Mouse (Mus musculus) testis, adult 2 months (tissue): ENCODE measurements around the gene Gm11564. TPM values are rescaled to one million over a fixed set of nuclear protein-coding genes. Genes with fewer than 3 reads are reported as not detected.
"Not testable (repeated sequence)": the region's sequence is repeated elsewhere in the genome, so short reads cannot be mapped to it uniquely, and the experiment has no call there.

Experiments used
- H3K27ac ChIP-seq: fragments of 200-500 bp; 2 replicates; pipeline ENCODE4 v1.5.1; 2012; ENCODE audit warnings: low read depth, low read length; ENCODE audit not compliant: control insufficient read depth, insufficient read depth
- H3K27me3 ChIP-seq: fragments of 200-500 bp; 2 replicates; pipeline ENCODE4 v1.6.1; 2012; ENCODE audit warnings: mild to moderate bottlenecking, low read length, moderate library complexity; ENCODE audit not compliant: control insufficient read depth, insufficient read depth
- H3K36me3 ChIP-seq: fragments of 200-500 bp; 2 replicates; pipeline ENCODE4 v1.6.1; 2012; ENCODE audit warnings: mild to moderate bottlenecking, low read length; ENCODE audit not compliant: control insufficient read depth, insufficient read depth
- H3K4me1 ChIP-seq: fragments of 200-500 bp; 2 replicates; pipeline ENCODE4 v1.6.1; 2012; ENCODE audit warnings: low read length; ENCODE audit not compliant: control insufficient read depth, insufficient read depth
- H3K4me3 ChIP-seq: fragments of 200-500 bp; 2 replicates; pipeline ENCODE4 v1.5.1; 2012; ENCODE audit warnings: low read depth, mild to moderate bottlenecking, low read length, moderate library complexity, mixed read lengths; ENCODE audit not compliant: control insufficient read depth
- CTCF ChIP-seq: fragments of 200-500 bp; IDR thresholded peaks from 2 replicates; pipeline ENCODE4 v1.5.1; 2012; ENCODE audit warnings: low read depth, mild to moderate bottlenecking, inconsistent platforms, low read length, moderate library complexity; ENCODE audit not compliant: control insufficient read depth, insufficient read depth, insufficient replicate concordance
- POLR2A ChIP-seq: fragments of 200-500 bp; IDR thresholded peaks from 2 replicates; pipeline ENCODE4 v1.6.1; 2012; ENCODE audit warnings: low read depth, mild to moderate bottlenecking, inconsistent platforms, low read length, moderate library complexity; ENCODE audit not compliant: control insufficient read depth
- polyA plus RNA-seq: library from polyadenylated mRNA; depleted of rRNA; stranded (reverse); fragments of >200 nt; gene quantifications from 2 replicates; pipeline ENCODE4 v1.2.3, GENCODE M21; 2012

The Gm11564 gene
- polyA plus RNA-seq, 1 experiment, result 0.22 TPM

DNA sequence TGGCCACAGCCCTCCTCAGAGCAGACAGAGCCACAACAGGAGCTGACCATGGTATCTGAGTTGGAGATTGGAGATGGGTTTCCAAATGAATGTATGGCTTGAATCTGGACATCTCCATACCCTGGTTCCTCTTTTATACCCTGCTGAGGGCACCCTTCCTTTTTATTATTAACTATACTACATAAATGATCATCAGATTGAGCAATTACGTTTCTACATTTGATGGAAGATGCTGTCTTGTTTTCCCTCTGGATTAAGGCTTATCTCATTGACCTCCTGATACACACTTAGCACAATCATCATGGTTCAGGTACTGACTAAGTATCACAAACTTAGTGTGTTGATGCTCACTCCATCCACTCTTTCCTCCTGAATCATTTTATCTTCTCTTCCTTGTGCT lies 22.5 kb upstream of the Gm11564 start, which contains the start of gene 2300003K06Rik:
Gene 2300003K06Rik (minus strand): TSS at position 101 of the 400 bp plus-strand sequence.
- Histone ChIP-seq H3K4me3 (no peak within 1 kb of the TSS), H3K27me3 (no peaks in the 10 kb centered on the region), H3K36me3 (no peaks in the 10 kb centered on the region), H3K4me1 (no peaks in the 10 kb centered on the region; the same call in none of the 2 replicates), H3K27ac (no peak within 1 kb of the TSS)
- TF ChIP-seq POLR2A (no peak), CTCF (no peak)

DNA sequence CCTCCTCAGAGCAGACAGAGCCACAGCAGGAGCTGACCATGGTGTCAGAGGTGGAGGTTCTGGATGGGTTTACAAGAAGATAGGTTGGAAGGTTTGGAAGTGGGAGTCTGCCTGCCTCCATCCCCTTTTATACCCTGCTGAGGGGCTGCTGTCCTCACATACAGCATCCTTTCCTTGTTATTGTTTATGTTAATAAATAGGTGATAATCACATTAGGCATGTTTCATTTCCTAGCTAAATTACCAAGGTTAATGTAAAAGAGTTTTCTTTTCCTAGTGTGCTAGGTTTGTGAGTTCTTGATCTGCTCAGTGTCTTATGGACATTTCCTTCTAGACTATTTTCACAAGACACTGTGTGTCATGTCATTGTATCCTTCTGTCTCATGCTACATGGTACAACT lies 5.7 kb downstream of the Gm11564 start, which contains the start of gene Krtap4-13:
Gene Krtap4-13 (minus strand): TSS at position 101 of the 400 bp plus-strand sequence.
- H3K4me3 ChIP-seq, H3K27me3 ChIP-seq, H3K4me1 ChIP-seq, H3K36me3 ChIP-seq, H3K27ac ChIP-seq: not testable (repeated sequence)

DNA sequence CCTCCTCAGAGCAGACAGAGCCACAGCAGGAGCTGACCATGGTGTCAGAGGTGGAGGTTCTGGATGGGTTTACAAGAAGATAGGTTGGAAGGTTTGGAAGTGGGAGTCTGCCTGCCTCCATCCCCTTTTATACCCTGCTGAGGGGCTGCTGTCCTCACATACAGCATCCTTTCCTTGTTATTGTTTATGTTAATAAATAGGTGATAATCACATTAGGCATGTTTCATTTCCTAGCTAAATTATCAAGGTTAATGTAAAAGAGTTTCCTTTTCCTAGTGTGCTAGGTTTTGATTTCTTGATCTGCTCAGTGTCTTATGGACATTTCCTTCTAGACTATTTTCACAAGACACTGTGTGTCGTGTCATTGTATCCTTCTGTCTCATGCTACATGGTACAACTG lies 11.1 kb downstream of the Gm11564 start, which contains the start of gene Gm11554:
Gene Gm11554 (minus strand): TSS at position 101 of the 400 bp plus-strand sequence.
- not testable (repeated sequence) for H3K27me3 ChIP-seq, H3K4me1 ChIP-seq, H3K36me3 ChIP-seq, H3K4me3 ChIP-seq, H3K27ac ChIP-seq

DNA sequence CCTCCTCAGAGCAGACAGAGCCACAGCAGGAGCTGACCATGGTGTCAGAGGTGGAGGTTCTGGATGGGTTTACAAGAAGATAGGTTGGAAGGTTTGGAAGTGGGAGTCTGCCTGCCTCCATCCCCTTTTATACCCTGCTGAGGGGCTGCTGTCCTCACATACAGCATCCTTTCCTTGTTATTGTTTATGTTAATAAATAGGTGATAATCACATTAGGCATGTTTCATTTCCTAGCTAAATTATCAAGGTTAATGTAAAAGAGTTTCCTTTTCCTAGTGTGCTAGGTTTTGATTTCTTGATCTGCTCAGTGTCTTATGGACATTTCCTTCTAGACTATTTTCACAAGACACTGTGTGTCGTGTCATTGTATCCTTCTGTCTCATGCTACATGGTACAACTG lies 16.6 kb downstream of the Gm11564 start, which contains the start of gene Gm11569:
Gene Gm11569 (minus strand): TSS at position 101 of the 400 bp plus-strand sequence.
- H3K27ac ChIP-seq, H3K4me1 ChIP-seq, H3K27me3 ChIP-seq, H3K4me3 ChIP-seq, H3K36me3 ChIP-seq: not testable (repeated sequence)

DNA sequence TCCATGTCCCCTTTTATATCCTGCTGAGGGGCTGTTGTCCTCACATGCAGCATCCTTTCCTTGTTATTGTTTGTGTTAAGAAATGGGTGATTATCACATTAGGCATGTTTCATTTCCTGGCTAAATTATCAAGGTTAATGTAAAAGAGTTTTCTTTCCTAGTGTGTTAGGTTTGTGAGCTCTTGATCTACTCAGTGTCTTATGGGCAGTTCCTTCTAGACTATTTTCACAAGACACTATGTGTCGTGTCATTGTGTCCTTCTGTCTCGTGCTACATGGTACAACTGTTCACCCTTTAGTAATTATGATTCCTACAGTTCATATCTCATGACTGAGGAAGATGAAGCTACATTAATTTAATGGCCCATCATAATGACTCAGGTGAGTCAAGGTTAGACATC lies 22.1 kb downstream of the Gm11564 start, which contains the start of gene Gm11596:
Gene Gm11596 (minus strand): TSS at position 101 of the 400 bp plus-strand sequence.
- H3K36me3 ChIP-seq, result no peaks in the 10 kb centered on the region
- H3K27me3 ChIP-seq, result no peaks in the 10 kb centered on the region
- TF ChIP-seq CTCF (no peak), POLR2A (no peak)
- H3K4me1 ChIP-seq, result no peaks in the 10 kb centered on the region
- no peak within 1 kb of the TSS for H3K27ac ChIP-seq
- H3K4me3 ChIP-seq, result no peak within 1 kb of the TSS

DNA sequence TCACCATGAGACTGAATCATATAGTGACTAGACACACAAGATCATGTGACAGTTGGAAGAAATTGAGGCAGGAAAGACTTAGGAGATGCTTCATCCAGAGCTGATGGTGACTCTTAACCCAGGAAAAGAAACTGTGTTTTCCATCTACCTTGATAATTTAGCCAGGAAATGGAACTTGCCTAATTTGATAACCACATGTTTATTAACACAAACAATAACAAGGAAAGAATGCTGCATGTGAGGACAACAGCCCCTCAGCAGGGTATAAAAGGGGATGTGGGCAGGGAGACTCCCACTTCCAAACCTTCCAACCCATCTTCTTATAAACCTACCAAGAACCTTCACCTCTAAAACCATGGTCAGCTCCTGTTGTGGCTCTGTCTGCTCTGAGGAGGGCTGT lies 30.6 kb downstream of the Gm11564 start, which contains the start of gene Krtap4-9:
Gene Krtap4-9 (plus strand): TSS at position 301 of the 400 bp plus-strand sequence.
- H3K27me3 ChIP-seq, H3K36me3 ChIP-seq, H3K27ac ChIP-seq, H3K4me1 ChIP-seq, H3K4me3 ChIP-seq: not testable (repeated sequence)

DNA sequence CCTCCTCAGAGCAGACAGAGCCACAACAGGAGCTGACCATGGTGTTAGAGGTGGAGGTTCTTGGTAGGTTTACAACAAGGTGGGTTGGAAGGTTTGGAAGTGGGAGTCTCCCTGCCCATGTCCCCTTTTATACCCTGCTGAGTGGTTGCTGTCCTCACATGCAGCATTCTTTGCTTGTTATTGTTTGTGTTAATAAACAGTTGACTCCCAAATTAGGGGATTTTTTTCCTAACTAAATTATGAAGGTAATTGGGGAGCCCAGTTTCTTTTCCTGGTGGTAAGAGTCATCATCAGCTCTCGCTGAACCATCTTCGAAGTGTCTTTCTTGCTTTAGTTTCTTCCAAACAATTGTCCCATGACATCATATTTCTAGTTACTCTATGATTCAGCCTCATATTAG lies 34.9 kb downstream of the Gm11564 start, which contains the start of gene Krtap4-8:
Gene Krtap4-8 (minus strand): TSS at position 101 of the 400 bp plus-strand sequence.
- Histone ChIP-seq H3K27ac (no peak within 1 kb of the TSS), H3K4me1 (no peaks in the 10 kb centered on the region), H3K4me3 (no peak within 1 kb of the TSS), H3K36me3 (no peaks in the 10 kb centered on the region), H3K27me3 (no peaks in the 10 kb centered on the region)
- TF ChIP-seq POLR2A (no peak), CTCF (no peak)

DNA sequence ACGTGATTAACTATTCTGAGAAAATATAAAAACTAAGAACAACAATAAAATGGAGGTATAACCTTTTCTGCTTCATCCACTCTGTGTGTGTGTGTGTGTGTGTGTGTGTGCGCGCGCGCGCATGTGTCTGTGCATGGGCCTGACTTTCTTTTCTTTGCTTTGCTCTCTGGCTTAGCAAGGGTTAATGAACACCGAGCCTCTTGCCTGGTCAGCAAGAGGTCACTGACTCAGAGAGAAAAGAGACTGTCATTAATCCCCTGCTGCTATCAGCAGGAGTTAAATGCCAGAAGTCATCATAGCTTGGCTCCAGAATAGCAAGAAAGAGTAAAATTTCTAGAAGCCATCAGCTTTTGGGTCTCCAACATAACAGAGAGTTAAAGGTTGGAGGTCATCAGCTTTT lies 37.1 kb downstream of the Gm11564 start:
- Histone ChIP-seq H3K27ac (no peak overlapping the region), H3K36me3 (no peaks in the 10 kb centered on the region), H3K27me3 (no peaks in the 10 kb centered on the region), H3K4me1 (no peaks in the 10 kb centered on the region), H3K4me3 (no peak overlapping the region)
- TF ChIP-seq CTCF (no peak), POLR2A (no peak)

DNA sequence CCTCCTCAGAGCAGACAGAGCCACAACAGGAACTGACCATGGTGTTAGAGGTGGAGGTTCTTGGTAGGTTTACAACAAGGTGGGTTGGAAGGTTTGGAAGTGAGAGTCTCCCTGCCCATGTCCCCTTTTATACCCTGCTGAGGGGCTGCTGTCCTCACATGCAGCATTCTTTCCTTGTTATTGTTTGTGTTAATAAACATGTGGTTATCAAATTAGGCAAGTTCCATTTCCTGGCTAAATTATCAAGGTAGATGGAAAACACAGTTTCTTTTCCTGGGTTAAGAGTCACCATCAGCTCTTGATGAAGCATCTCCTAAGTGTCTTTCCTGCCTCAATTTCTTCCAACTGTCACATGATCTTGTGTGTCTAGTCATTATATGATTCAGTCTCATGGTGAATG lies 42.7 kb downstream of the Gm11564 start, which contains the start of gene Gm11595:
Gene Gm11595 (minus strand): TSS at position 101 of the 400 bp plus-strand sequence.
- not testable (repeated sequence) for H3K4me1 ChIP-seq, H3K27me3 ChIP-seq

More for the DNA sequence above, 42.7 kb downstream of the Gm11564 start, which contains the start of gene Gm11595:
- H3K27ac ChIP-seq, H3K4me3 ChIP-seq, H3K36me3 ChIP-seq: not testable (repeated sequence)
